Mouse (Mus musculus) pancreas, adult 10 weeks (tissue): ENCODE results near the gene Rsg1. TPM values are rescaled to one million over a fixed set of nuclear protein-coding genes. Genes with fewer than 3 reads are reported as not detected.

Experiments used
- polyA plus RNA-seq: library from polyadenylated mRNA; stranded (reverse); fragments of 350-450 nt; fragmentation: Illumina TruSeq; extraction: RNeasy Lipid Tissue Mini Kit (QIAGEN cat#74804); gene quantifications from one replicate; pipeline ENCODE4 v1.2.3, GENCODE M21; 2015; ENCODE audit warnings: low read depth, low replicate concordance; ENCODE audit not compliant: insufficient read depth

Rsg1 gene
- not detected for polyA plus RNA-seq

GRCm38 (mm10) chr4:141213770-141214336, at the start of gene Rsg1:
TSS of gene Rsg1 (plus strand) at chr4:141213956.

GRCm38 (mm10) chr4:141239388-141240125, 25.8 kb downstream of the Rsg1 start, which contains the start of gene Arhgef19:
TSS of gene Arhgef19 (plus strand) at chr4:141239499.

Other genes starting within 250 kb of the Rsg1 start
- 37.3 TPM for gene Atp13a2, start 227.1 kb upstream of the Rsg1 start, polyA plus RNA-seq
- 9.6 TPM for gene Mfap2, start 203.5 kb upstream of the Rsg1 start, polyA plus RNA-seq
- 5.2 TPM for gene Crocc, start 153.4 kb upstream of the Rsg1 start, polyA plus RNA-seq
- 17.8 TPM for gene Necap2, start 135.6 kb upstream of the Rsg1 start, polyA plus RNA-seq
- not detected for gene Spata21, start 125.6 kb upstream of the Rsg1 start, polyA plus RNA-seq
- 9.8 TPM for gene Szrd1, start 74.2 kb upstream of the Rsg1 start, polyA plus RNA-seq
- 2.8 TPM for gene Fbxo42, start 66.0 kb upstream of the Rsg1 start, polyA plus RNA-seq
- 9.7 TPM for gene Arhgef19, start 25.5 kb downstream of the Rsg1 start, polyA plus RNA-seq
- gene Epha2, start 87.3 kb downstream of the Rsg1 start, polyA plus RNA-seq = 3.7 TPM
- not detected for gene Fam131c, start 154.3 kb downstream of the Rsg1 start, polyA plus RNA-seq
- gene Clcnka, start 184.8 kb downstream of the Rsg1 start, polyA plus RNA-seq = not detected
- not detected for gene Clcnkb, start 202.1 kb downstream of the Rsg1 start, polyA plus RNA-seq
- 1.5 TPM for gene Hspb7, start 206.8 kb downstream of the Rsg1 start, polyA plus RNA-seq
- not detected for gene Srarp, start 222.1 kb downstream of the Rsg1 start, polyA plus RNA-seq
- gene Zbtb17, start 230.7 kb downstream of the Rsg1 start, polyA plus RNA-seq = 6.1 TPM